Mouse (Mus musculus): ENCODE results near the gene Lmod1.
A peak's percentile ranks its signal among the peaks of the same experiment; 100 is the strongest.

The Lmod1 gene

DNA sequence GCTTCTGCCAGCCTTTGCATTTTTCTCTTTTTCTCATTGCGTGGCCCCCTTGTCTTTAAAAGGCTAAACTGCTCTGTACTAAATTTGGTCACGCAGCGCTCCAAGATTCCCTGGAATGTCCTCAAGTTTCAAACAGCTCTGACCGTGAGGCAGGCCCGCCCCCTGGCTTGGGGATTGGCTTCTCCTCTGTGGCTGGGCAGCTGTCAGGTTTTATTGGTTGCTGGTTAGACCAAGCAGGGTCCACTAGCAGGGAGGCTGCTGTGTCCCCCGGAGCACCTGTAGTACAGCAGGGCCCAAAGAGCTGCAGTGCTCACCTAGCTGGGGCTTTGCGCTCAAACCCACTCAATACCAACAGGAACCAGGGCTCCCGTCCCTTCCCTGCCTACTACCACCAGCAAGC lies at the start of gene Lmod1:
Gene Lmod1, plus strand, starts transcription at position 237 of the 400 bp plus-strand sequence.
- no peak for DNase-seq

DNA sequence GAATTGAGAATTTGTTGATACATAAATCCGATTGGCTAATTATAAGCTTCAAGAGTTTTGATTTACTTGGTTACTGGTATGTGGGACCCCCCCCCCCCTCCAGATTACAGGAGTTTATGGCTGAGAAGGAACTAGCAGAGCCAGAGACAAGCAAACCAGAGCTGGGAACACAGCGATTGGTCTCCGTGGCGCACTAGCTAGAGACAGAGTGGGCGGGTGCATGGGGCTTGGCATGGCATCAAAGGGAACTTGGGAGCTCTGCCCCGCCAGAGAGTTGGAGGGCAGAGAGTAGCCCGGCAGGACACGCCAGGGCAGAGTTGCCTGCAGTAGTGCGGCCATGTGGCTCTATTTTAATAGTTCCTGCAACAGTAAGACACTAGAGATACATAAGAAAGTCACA lies 44.0 kb upstream of the Lmod1 start:
- DNase-seq, result no peak

DNA sequence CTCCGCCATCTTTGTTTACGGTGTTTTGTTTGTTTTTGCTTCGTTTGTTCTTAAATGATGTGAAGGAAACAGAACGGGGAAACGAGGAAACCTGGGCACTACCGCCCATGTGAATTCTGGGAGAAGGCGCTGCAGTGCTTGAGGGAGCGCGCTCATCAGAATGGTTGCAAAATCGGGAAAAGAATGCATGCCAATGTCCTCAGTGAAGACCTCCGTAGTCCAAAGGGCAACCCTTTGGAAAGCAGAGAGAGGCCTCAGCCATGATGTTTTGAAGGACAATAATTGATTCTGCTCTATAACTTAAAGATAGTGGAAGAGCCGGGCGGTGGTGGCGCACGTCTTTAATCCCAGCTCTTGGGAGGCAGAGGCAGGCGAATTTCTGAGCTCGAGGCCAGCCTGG lies 42.8 kb upstream of the Lmod1 start:
- no peak for DNase-seq

DNA sequence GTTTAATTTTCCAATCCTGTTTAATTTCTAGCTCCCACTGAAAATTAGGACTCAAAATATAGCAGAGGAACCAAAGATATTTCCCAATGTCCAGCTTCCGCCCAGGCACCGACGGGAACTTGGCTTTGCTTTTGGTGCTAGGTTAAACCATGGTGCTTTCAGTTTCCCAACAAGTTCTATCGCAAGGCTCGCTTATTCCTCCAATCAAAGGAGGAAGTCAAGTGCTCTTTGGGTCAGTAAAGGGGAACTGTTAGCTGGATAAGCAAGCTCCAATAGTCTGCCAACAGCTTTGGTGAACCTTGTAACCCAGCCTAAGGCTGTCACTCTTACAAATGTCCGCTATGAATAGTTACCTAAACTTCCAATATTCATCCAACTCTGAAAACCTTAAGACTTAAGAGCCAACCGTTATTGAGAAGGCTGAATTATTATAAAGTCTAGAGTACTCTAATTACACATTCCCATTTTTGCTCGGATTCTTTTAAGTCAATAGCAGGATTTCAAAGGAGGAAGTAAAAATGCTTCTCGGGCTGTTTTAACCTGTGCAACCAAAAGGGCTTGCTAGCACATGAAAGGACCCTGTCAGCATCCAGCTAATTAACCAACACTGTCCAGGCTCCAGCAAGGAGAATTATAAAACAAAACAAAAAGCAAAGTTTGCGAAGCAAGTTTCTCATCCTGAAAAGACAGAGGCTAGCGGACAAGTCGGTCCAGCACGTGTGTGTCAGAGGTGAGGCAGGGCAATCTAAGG lies 41.9 kb upstream of the Lmod1 start:
- DNase-seq, result no peak

- DNase-seq, result peak; percentile 55
Observed at GRCm38 (mm10) chr1:135283287-135283825, 41.3 kb upstream of the Lmod1 start.

- peak; percentile 79 for DNase-seq
Observed at GRCm38 (mm10) chr1:135283826-135284291, 40.7 kb upstream of the Lmod1 start, which contains the start of gene Rnpep. Rnpep (minus strand) TSS chr1:135284084.

- DNase-seq, result no peak
Observed at GRCm38 (mm10) chr1:135286311-135286710, 38.3 kb upstream of the Lmod1 start.

DNA sequence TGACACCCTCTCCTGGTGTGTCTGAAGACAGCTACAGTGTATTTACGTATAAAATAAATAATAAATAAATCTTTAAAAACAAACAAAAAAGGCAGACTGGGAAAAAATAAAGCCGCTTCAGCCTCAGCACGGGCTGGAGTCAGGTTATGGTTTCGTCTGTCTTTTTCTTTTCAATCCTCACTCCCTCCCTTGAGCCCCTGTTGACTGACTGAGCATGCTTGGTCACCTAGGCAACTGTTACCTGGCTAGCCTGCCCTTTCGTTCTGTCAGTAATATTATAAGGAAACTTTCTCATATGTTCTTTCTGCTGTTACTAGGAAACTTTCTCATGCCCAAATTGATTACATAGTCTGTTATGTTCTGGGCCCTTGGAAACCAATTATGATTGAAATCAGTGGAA lies 33.7 kb upstream of the Lmod1 start:
- no peak for DNase-seq

GRCm38 (mm10) chr1:135311356-135311755 lies 13.3 kb upstream of the Lmod1 start:
- no peak for DNase-seq

GRCm38 (mm10) chr1:135312201-135312600 lies 12.4 kb upstream of the Lmod1 start:
- no peak for DNase-seq

DNA sequence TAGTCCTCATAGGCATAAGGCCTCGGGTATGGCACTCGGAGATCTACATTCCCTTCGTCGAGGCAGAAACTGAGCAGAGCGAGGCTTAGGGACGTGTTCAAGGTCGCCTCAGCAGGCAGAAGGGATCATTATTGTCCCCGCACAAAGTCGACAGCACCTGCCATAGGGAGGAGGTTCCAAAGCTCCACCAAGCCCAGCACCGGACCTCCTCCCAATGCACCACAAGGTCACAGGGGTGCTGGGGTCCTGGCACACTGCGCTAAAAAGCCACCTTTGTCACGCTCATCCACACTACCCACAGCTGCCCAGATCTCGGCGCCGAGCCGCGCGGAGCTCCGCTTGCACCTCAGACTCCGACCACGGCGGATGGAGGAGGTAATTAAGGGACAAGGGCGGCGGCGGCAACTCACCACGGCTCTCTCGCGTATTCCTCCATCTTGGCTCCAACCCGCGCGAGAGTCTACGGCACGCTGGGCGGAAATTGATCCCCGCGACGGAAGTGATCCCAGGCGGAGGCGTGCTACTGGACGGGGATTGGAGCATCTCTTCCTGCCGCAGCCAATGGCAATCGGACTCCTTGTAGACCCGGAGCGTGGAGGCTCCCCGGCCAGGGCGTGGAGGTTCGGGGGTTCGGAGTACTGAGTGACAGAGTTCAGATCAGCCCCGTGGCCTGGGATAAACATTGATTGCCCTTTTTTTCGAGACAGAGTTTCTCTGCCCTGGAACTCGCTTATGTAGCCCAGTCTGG lies 11.1 kb upstream of the Lmod1 start, which contains the start of gene Timm17a:
Gene Timm17a, minus strand, starts transcription at position 495 of the 748 bp plus-strand sequence.
- DNase-seq, result peak; percentile 90

GRCm38 (mm10) chr1:135323367-135323901 lies 1.2 kb upstream of the Lmod1 start:
- no peak for DNase-seq

DNA sequence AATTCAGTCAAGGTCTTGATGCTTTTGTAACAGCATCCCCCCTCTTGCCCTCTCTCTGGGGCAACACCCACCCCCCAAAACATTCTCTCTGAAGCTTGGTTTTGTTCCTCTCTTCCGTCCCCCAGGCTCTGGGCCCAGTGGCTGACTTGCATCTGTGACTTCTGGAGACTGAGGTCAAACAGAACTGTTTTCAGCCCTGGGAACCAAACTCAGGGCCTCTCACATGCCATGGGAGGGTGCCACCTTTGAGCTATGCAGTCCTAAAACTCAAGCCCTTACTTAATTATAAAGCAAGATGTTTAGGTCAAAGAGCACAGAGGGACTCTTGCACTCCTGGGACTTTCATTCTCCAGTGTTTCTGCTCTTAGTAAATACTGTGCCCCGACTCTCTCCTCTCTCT lies 1.3 kb downstream of the Lmod1 start:
- no peak for DNase-seq

GRCm38 (mm10) chr1:135328368-135328767 lies 3.8 kb downstream of the Lmod1 start:
- DNase-seq, result no peak

GRCm38 (mm10) chr1:135330578-135330977 lies 6.0 kb downstream of the Lmod1 start:
- no peak for DNase-seq

DNA sequence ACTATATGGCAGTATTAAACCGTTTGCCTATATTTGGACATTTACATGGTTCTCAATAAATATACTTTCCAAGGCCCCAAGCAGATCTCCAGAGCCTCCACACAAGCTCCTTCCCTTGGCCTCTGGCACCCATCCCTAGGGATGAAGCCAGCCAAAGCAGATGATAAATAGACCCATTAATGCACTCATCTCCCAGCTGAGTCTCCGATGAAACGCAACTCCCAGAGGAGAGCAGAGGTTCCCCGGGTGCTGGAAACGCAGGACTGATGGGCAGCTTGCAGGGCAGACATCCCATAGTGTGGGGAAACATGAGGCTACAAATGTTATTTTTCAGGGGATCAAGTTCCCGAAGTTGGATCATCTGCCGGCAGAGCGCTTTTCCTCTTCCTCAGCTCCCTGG lies 17.3 kb downstream of the Lmod1 start:
- DNase-seq, result no peak

DNA sequence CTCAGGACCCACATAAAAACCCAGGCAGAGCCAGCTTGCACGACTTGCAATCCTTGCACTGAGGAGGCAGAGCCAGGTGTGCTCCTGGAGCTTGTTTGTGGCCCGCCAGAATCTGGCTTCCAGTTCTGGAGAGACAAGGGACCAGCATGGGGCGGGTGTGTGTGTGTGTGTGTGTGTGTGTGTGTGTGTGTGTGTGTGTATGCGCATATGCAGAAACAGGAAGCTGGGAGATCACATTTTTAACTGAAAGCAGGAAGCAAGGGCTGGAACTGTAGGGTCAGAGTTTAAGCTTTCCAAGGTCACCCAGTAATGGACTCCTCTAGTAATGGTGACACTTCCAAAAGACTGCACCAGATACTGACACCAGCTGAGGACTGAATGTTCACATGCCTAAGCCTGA lies 19.4 kb downstream of the Lmod1 start:
- no peak for DNase-seq

DNA sequence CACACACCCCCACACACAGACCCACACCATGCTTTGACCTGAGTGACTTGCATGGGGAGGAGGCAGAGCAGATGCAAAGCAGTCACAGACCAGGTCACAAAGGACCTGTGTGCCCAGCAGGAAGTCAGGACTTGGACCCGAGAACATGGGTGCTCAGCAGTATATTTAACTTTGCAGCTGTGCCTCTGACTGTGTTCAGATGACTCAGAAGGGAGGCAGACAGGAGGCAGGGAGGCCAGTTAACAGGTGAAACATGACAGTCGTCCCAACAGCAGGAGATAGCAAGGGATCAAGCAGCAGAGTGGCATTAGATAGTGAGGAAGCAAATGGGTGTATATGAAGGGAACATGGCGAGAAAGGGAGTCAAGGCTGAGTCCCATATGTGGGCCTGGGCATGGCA lies 22.3 kb downstream of the Lmod1 start:
- DNase-seq, result no peak

DNA sequence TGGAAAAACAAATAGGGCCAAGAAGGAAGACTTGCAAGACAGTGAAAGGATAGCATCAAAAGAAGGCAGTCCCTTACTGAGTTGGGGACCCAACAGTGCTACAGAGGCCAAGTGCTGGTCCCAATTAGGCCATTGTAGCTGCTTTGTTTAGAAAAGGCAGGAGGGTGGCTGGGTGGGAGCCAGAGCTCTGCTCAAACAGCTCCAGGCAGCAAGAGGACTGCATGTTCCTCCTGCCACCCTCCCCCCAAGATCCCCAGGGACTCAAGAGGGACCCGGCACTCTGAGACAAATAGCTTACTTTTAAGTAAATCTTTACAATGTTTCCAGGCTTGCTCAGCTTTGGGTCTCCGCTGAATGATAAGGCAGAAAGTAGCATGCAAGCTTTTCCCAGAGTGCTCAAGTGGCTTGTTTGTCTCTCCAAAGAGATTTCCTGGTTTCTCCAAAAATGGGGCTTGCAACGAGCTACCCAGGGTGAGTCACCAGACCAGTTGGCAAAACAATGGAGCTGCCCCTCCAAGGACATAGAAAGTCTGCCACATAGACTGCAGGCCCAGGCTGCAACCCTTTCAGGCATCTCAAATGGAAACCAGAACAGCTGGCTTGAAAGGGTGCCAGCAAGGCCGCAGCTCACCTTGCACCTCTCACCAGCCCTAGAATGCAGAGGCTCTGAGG lies 23.0 kb downstream of the Lmod1 start:
- DNase-seq, result no peak

DNA sequence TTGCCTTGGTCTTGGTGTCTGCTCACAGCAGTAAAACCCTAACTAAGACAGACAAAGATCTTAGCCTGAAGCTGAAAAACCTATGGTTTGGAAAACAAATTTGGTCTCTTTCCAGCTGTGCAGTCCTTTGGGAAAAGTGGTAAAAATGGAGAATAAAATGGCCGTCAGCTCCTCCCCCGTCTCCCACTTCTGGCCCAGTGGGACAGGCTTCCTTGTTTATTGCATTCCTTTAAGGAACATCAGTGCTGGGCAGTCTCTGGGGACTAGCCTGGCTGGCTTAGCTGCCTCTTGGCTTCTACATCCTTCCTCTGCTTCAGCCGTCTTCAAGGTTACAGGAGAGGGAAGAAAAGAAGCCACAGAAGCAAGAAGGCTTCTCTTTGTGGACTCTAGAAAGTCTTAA lies 27.3 kb downstream of the Lmod1 start:
- no peak for DNase-seq

- DNase-seq, result no peak
Observed at GRCm38 (mm10) chr1:135359071-135359470, 34.5 kb downstream of the Lmod1 start.

DNA sequence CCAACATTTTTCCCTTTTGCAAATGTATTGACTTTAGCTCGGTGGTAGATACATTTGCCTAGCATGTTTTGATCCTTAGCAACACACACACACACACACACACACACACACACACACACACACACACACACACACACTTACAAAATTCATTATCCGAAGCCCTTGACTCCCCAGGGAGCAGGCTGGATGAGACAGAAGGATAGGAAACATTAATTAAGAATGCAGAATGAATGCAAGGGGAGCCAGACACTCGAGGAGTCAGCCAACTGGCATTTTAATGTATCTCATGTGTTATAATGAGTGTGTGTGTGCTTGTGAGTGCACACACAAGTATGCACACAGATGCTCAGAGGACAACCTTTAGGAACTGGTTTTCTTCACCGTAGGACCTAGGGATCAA lies 36.9 kb downstream of the Lmod1 start:
- DNase-seq, result no peak

DNA sequence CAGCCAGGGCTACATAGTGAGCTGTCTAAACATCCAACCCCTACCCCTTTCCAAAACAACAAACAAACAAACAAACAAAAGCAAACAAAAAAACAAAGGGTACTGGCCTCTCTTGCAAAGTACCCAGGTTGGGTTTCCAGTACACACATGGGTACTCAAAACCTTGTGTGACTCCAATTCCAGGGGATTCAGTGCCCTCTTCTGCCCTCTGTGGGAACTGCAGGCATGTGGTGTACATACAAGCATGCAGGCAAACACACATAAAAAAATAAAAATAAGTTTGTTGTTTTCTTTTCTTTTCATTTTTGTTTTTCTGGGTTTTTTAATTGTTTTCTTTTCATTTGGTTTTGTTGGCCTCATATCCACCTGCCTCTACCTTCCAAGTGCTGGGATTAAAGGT lies 37.5 kb downstream of the Lmod1 start:
- no peak for DNase-seq
